Mouse (Mus musculus) testis, postnatal 14 days (tissue): ENCODE measurements around the gene Olfr1426.
"Not testable (repeated sequence)": the region's sequence is repeated elsewhere in the genome, so short reads cannot be mapped to it uniquely, and the experiment has no call there.

ENCODE experiments used
- DNase-seq: peaks from one replicate; pipeline ENCODE4 v3.0.0; 2021; ENCODE audit warnings: low spot score

Gene Olfr1426

GRCm38 (mm10) chr19:12091913-12092312, at the start of gene Olfr1426:
Olfr1426 (minus strand) TSS chr19:12092013.
- DNase-seq = no peak

- DNase-seq = no peak
These were observed 42.5 kb upstream of the Olfr1426 start for GRCm38 (mm10) chr19:12134289-12134688.

GRCm38 (mm10) chr19:12123103-12123502, 31.3 kb upstream of the Olfr1426 start, which contains the start of gene Olfr76:
Olfr76 (minus strand) TSS chr19:12123203.
- DNase-seq = no peak

GRCm38 (mm10) chr19:12116464-12116863, 24.7 kb upstream of the Olfr1426 start:
- DNase-seq = no peak

DNA sequence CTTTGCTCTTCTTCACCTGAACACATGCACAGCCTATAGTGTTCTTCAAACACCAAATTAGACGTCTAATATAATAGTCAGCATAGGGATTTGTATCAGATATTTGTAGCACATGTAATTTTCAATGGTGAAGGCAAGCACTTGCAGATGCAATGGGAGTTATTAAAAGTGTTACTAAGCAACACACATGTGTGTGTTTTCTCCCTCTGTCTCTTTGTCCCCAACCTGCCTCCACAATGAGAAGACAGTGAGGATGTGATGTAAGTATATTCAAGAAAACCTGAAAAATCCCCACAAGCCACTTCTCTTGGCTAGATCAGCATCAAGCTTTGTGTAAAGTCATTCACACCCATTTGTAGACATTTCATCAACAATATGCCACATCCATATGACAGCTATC, 24.0 kb upstream of the Olfr1426 start, which contains the start of gene Olfr1428:
TSS of gene Olfr1428 (minus strand) at position 101 of the 400 bp plus-strand sequence.
- DNase-seq = no peak

DNA sequence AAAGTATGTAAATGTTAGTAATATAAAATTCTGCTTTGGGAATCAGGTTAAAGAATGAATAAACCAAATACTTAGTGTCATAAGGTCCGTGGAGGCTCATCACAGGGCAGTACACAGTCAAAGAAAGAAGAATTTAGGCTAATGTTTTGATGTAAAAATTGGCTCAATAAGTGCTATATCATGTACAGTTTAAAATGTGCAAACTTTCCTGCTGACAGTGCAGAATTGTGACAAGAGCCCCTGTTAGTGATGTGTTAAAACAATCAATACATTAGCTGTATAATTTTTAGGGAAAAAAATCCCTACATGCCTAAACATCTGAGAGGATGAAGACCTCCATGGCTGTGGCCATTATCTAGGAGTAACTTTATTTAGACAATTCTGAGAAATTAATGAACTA, 22.0 kb upstream of the Olfr1426 start:
- no peak for DNase-seq

GRCm38 (mm10) chr19:12104541-12104940, 12.7 kb upstream of the Olfr1426 start:
- DNase-seq = no peak

DNA sequence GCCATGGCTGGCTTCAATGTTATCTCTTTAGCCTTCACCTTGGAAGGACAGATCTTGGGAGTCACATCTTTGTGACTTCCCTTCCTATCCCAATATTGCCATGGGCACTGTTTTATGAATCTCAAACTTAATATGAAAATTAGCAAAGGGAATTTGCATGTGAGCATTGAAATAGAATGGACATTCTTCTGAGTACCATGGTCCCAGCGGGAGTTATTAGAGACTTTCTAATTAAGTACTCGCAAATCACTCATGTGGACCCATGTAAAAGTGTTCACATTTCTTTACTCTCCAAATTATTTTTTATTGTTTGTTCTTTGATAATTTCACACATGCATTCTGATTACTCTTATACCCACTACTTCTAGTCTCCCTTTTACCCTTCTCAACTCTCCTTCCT, 11.4 kb upstream of the Olfr1426 start, which contains the start of gene Olfr1427:
TSS of gene Olfr1427 (minus strand) at position 101 of the 400 bp plus-strand sequence.
- no peak for DNase-seq

DNA sequence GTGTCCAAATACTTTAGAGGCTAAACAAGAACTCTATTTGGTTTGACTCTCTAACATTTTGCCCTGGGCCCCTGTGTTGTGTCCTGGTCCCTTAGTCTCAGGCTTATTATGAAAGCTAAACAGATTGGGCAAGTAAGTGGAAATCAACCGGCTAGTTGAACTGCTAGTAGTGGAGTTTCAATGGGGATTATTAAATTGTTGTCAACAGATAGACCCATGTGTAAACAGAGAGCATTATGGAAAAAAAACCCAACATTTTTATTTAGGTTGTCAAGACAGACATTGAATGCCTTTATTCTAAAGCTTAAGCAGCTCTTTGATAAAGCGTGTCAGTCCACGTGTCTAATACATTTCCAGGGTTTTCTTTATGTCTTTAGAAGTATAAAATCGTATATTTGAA, 14.2 kb downstream of the Olfr1426 start, which contains the start of gene Olfr1425:
TSS of gene Olfr1425 (minus strand) at position 101 of the 400 bp plus-strand sequence.
- not testable (repeated sequence) for DNase-seq

- not testable (repeated sequence) for DNase-seq
These were observed 22.3 kb downstream of the Olfr1426 start for GRCm38 (mm10) chr19:12069546-12069945.

DNA sequence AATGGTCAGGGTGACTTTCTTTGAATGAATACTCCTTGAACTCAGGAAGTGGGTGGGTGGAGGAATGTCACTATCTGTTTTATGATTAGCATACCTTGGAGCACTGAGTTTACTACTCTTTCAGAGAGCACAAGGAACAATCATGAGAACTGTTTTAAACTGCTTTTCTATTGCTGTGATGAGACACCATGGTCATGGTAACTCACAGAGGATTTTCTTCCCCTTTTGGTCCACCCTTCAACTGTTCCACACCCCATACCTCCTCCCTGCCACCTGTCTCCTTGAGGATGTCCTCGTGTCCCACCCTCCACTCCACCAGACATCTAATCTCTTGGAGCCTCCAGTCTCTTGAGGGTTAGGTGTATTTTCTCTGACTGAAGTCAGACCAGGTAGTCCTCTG, 24.0 kb downstream of the Olfr1426 start:
- DNase-seq = not testable (repeated sequence)

DNA sequence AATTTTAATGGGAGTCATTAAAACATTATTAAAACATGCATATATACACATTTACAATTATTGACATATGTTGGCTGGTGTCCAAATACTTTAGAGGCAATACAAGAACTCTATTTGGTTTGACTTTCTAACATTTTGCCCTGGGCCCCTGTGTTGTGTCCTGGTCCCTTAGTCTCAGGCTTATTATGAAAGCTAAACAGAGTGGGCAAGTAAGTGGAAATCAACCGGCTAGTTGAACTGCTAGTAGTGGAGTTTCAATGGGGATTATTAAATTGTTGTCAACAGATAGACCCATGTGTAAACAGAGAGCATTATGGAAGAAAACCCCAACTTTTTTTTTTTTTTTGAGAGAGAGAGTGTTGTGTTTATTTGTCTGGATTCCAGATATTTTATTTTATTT, 29.2 kb downstream of the Olfr1426 start, which contains the start of gene Olfr1424:
TSS of gene Olfr1424 (minus strand) at position 101 of the 400 bp plus-strand sequence.
- DNase-seq = not testable (repeated sequence)

DNA sequence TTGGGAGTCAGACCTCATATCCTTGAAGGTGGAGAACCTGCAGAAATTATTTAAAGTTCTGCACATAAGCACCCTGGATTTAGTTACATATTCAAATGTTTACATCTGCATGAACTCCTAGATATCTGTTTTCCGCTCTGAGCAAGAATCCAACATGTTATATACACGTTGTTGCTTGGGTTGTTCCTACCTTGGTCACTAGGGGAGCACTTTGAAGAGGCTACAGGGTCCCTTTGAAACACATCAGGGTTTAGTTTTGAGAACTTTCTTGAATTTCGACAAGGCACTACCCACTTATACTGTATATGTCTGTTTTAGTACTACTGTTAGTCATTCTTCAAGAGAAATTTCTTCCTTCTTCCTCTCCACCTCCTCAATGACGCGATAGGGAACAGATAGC, 48.6 kb downstream of the Olfr1426 start:
- DNase-seq = no peak

- no peak for DNase-seq
These were observed 50.6 kb downstream of the Olfr1426 start, which contains the start of gene Olfr1423 for GRCm38 (mm10) chr19:12041217-12041616. Olfr1423 (minus strand) TSS chr19:12041317.

- DNase-seq = no peak
These were observed 54.1 kb downstream of the Olfr1426 start for GRCm38 (mm10) chr19:12037727-12038126.
